Mouse (Mus musculus): ENCODE results near the gene Olfr1220.

Gene Olfr1220

GRCm38 (mm10) chr2:89106735-89107134 is at the start of gene Olfr1220:
Gene Olfr1220 (minus strand): TSS chr2:89106835.
- DNase-seq (ENCODE audit: low read depth, low spot score): no peak

- DNase-seq (ENCODE audit: low read depth, low spot score): no peak
Observed at GRCm38 (mm10) chr2:89151460-89151859, 44.8 kb upstream of the Olfr1220 start, which contains the start of gene Olfr1223. Gene Olfr1223 (minus strand): TSS chr2:89151560.

DNA sequence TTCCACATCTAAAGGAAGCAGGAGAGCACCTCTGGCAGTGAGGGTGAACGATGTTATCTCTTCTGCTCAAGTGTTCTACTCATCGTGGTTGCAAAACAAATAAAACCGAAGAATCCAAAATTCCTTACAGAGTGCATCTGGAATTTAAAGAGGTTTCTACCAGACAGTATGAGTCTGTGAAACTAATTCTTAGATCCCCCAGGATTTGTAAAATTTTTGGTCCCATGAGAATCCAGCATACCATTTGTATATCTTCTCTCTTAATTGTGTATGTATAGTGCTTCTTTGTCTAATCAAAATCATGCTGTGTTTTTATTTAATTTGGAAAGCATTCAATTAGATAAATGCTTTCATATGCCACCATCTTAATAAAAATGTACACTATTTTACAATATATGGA is 26.3 kb upstream of the Olfr1220 start, which contains the start of gene Olfr1222:
Olfr1222 (minus strand) TSS at position 101 of the 400 bp plus-strand sequence.
- no peak for DNase-seq (ENCODE audit: low read depth, low spot score)

DNA sequence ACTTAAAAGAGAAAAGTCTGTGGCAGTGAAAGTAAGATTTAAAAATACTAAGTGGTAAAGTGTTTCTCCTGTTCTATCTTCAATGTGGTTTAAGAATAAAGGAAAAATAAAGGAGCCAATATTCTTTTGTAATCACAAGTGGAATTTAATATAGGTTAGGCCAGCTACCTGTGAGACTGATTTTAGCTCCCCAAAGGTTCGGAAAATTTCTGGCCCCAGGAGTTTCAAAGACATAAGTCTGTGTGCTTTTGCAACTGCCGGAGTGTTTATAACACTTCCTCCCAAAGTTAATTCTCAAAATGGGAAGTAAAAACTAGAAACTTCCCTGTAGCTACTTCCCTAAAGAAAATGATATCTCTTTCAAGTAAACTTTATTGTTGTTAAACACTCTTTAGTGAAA is 10.5 kb upstream of the Olfr1220 start, which contains the start of gene Olfr1221:
Olfr1221 (minus strand) TSS at position 101 of the 400 bp plus-strand sequence.
- no peak for DNase-seq (ENCODE audit: low read depth, low spot score)

DNA sequence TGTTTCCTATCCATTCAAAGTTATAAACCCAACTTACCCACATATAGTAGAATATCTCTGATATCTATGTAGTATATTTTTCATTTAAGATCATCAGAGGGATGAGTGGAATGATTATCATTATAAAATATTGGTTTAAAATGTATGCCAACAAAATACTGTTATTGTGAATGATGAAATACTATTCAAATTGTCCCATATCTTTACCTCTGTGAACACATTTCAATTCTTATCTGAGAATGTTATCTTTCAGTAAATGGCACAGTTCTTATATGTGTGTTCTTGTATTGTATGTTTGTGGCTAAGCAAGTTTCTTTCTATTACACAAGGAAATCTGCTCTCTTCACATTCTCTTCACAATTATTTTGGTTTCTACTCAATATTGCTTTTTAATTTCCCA is 984 bp downstream of the Olfr1220 start:
- no peak for DNase-seq (ENCODE audit: low read depth, low spot score)

DNA sequence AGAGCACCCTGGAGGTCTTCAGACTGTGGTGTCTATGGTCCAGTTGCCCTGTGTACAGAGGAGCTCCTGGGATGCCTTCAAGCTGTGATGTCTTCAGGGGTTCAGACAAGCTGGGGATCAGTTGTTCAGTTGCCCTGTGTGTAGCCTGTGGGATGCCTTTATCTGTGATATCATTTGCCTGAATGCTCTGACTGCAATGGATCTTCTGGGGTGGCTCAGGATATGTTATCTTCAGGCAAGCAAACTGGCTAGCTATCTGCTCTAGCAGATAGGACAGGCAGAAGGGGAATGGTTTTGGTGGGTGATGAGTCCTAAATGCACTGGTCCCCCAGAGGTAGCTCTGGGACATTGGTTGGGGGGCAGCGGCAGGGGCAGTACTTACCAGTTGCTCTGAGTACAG is 12.8 kb downstream of the Olfr1220 start:
- no peak for DNase-seq (ENCODE audit: low read depth, low spot score)

DNA sequence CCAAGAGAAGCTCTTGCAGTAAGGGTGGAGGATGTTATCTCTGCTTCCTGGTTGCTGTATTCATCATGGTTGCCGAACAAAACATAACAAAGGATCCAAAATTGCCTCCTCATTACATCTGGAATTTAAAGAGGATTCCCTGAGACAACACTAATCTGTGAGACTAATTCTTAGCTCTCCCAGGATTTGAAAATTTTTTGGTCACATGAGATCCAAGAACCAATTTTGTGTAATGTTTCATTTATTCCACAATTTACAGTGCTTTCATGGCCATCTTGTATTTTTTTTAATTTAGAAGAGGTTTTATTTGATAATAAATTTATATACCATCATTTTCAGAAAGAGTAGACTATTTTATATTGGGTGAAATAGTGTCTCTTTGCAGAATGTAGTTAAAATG is 23.2 kb downstream of the Olfr1220 start, which contains the start of gene Olfr1219:
Olfr1219 (minus strand) TSS at position 101 of the 400 bp plus-strand sequence.
- no peak for DNase-seq (ENCODE audit: low read depth, low spot score)

DNA sequence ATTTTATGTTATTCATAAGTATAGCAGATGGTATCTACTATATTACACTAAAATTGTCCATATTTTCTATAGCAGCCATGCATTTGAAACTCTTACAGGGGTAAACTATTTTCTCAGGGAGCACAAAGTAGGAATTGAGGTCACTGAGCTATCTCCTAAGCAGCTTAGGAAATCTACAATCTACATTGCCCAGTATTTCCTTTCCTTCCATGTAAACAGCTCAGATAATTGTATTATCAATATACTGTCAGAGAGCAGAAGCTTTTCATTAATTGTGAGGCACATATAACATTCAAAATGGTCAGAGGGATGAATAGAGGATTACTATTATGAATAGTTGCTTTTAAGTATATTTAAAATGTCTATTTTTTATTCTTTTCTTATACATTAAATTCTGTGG is 25.1 kb downstream of the Olfr1220 start:
- DNase-seq (ENCODE audit: low read depth, low spot score): no peak

GRCm38 (mm10) chr2:89061087-89061486 is 45.5 kb downstream of the Olfr1220 start, which contains the start of gene Olfr1218:
Gene Olfr1218 (minus strand): TSS chr2:89061187.
- DNase-seq (ENCODE audit: low read depth, low spot score): no peak
